Mouse (Mus musculus): ENCODE measurements at regions not wholly inside any gene's neighbourhood (a gene's known extent, or its start where the extent isn't known, plus 50 kb on each side); places are given as distances from the start of the nearest gene placed in this dataset.

DNA sequence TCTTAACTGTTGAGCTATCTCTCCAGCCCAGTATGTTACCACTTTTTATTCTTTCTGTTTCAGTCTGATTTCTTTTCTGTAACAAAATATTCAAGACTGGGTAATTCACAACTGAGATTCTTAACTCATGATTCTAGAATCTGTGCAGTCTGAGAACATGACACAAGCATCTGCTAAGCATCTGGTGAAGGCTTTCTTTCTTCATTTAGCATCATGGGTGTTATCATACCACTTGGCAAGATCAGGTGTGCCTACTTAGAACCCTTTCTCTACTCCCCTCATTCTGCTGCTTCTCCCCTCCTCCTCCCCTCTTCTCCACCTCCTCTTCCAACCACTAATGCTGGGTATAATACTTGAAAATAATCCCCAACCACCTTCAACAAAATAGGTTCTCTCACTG is 62.1 kb upstream of the Pfn2 start:
- DNase-seq (ENCODE audit: extremely low spot score, low spot score) = no peak

GRCm38 (mm10) chr3:57911831-57912596 is 64.1 kb upstream of the Pfn2 start:
- peak; percentile 24 for DNase-seq (ENCODE audit: extremely low spot score, low spot score)

DNA sequence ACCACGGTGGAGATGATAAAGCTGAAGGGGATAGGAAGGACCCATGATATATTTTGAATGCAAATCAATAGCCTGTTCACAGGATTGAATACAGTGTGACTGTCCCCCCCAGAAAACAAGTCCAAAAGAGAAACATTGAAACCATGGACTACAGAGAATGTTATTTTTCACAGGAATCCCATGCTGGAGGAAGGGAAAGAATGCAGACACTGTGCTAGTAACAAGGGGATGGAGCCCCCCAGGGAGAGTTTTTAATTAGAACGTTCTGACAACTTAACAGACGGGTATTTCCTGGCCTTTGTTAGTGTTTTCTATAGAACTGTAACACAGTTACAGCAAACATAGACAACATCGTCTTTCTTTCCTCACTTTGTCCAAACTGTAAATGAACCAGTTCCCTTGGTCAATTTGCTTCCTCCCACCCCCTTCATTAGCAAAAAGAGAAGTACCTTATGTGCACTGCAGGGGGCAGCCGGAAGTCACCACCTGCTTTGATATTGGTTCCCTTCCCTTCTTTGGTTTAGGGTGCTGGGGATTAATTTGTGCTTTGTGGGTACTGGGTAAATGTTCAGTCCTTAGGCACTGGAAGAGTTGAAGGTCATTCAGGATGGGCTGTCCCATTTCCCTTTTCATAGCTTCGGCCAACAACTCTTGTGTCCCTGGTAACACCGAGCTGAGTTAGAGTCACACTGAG is 64.9 kb upstream of the Pfn2 start:
- DNase-seq (ENCODE audit: extremely low spot score, low spot score) = no peak

- DNase-seq (ENCODE audit: extremely low spot score, low spot score) = no peak
These were observed 66.8 kb upstream of the Pfn2 start for GRCm38 (mm10) chr3:57914687-57915086.

DNA sequence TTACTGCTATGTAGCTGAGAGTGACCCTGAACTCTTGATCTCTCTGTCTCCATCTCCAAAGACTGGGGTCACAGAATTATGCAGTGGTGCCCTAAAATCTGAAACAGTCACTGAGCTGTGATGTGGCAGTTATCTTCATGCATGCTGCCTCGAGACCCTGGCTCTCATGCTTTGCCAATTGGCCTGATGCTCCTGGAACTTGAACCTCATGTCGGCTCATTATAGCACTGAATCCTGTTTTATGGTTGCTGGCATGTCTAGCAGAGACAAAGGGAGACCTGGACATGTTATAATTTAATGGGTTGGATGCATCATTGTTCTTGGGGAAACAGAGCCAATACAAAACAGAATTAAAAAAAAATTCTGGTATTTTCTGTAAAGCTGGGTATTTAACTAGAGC is 71.0 kb upstream of the Pfn2 start:
- DNase-seq (ENCODE audit: extremely low spot score, low spot score) = no peak

DNA sequence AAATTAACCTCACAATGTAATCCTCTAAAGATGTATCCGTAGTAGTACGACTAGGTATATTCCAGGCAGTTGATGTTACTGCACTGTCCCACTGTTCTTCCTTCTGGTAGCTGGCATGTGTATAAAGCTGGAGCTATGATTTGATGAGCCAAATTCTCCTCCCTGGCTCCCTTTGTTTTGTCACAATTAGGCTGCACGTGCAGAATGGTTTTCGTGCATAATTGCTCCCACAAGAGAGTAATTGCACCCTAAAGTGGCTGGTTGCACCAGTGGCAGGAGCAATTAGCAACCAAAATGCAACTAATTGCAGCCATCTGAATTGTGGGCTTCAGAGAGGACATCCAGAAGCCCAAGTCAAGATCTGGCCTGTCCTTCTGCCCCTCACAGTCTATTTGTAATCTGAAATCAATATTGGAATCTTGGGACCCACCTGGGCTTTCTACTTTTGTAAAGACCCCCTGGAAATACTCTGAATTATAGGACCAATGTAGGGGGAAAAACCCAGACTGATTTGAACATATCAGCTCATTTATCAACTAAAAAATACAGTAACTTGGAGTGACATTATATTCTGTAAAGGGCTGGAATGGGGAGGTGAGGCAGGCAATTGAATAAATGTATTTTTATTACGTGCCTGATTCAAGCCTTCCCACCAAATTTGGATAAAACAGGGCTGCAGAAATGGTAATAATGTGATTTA is 71.7 kb upstream of the Pfn2 start:
- no peak for DNase-seq (ENCODE audit: extremely low spot score, low spot score)

DNA sequence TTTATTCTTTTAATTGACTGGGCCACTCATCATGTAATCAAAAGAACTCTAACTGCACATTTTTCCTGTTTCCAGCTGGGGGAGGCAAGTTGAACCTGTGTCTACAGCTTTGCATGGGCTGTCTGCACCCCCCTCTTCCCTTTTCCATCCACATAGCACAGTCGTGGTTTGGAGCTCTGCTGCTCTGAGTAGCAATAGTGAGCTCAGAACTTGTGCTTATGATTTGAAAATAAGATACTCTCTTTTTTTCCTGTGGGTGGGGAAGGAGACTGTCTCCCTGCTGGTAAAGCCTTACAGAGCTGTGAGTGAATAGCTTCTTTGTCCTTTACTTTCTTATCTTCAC is 72.2 kb upstream of the Pfn2 start:
- DNase-seq (ENCODE audit: extremely low spot score, low spot score) = no peak

DNA sequence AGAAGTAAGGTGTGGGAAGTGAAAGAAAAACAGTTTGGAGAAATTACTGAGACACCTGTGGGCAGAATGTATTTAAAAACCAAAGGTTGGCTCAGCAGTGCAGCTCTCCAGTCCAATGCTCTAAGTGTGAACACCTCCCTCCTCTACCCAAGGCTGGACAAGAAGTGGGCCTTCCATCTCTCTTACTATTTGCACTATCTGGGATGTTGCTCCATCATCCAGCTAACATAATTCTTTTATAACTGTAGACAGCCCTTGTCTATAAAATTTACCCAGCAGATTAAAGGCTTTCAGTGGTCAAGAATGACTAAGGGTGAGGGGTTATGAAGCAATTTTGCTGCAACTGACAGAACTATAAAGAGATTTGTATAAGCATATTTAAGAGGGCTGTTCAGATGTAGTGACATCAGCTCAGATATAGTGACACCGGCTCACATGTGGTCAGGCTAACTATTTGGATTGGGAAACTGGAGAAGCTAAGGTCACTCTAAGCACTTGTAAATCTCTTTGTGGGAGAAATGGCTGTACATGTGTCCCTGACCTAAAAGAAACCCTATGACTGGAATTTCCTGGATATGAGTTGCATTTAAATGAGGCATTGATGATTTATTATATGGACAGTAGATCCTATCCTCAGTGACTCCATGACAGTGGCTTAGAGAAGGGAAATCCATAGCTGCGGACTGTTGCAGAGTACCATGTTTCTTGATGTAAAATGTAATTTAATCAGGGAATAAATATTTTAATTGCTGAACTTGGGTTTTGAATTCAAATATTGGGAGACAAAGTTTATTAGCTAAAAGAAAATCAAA is 73.4 kb upstream of the Pfn2 start:
- DNase-seq (ENCODE audit: extremely low spot score, low spot score) = no peak

DNA sequence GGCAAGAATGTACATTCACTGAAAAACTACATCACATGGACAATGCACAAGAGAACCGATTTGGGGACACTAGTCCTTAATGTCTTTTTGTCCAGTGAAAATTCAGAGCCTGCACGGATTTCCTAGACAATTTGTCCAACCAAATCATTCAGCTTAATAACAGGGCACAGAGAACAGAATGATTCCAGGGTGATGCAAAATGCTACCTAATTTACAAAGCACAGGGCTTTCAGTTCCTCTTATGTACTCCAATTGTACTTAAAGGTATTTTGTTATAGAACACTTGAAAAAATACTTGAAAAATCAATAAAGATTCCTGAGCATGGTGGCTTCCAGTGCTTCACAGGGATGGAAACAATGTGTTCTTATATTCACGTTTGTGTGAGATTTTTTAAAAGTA is 75.2 kb upstream of the Pfn2 start:
- DNase-seq (ENCODE audit: extremely low spot score, low spot score) = no peak

DNA sequence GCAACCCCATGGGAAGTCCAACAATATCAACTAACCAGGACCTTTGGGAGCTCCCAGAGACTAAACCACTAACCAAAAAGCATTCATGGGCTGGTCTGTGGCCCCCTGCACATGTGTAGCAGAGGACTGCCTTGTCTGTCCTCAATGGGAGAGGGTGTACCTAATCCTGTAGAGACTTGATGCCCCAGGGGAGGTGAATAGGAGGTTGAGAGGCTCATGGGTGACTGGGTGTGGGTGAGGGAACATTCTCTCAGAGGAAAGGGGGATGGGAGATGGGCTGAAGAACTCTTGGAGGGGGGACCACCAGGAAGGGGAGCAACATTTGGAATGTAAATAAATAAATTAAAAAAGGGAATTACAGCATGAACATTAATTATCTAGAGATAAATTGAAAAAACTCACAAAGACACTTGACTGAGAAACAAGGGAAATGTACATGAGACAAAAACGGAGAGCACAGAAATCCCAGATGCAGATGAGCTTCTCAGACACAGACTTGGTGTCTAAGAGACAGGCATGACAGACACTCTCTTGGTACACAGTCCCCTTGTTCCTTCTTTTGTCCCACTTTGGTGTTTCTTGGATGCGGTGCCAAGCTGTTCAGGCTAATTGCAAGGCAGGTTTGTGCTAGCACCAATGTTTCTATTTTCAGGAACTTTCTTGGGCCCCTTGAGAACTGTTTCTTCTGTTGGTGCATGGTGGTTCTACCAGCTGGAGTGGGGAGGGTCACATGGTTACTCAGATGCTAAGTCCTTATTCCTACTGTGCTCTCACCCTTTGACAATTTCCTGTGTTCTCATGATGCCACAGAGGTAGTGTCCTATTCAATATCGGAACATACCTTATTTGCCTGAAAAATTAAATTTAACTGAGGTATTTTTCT is 85.0 kb upstream of the Pfn2 start:
- DNase-seq (ENCODE audit: extremely low spot score, low spot score) = no peak

- no peak for DNase-seq (ENCODE audit: extremely low spot score, low spot score)
These were observed 87.2 kb upstream of the Pfn2 start for GRCm38 (mm10) chr3:57935042-57935610.

DNA sequence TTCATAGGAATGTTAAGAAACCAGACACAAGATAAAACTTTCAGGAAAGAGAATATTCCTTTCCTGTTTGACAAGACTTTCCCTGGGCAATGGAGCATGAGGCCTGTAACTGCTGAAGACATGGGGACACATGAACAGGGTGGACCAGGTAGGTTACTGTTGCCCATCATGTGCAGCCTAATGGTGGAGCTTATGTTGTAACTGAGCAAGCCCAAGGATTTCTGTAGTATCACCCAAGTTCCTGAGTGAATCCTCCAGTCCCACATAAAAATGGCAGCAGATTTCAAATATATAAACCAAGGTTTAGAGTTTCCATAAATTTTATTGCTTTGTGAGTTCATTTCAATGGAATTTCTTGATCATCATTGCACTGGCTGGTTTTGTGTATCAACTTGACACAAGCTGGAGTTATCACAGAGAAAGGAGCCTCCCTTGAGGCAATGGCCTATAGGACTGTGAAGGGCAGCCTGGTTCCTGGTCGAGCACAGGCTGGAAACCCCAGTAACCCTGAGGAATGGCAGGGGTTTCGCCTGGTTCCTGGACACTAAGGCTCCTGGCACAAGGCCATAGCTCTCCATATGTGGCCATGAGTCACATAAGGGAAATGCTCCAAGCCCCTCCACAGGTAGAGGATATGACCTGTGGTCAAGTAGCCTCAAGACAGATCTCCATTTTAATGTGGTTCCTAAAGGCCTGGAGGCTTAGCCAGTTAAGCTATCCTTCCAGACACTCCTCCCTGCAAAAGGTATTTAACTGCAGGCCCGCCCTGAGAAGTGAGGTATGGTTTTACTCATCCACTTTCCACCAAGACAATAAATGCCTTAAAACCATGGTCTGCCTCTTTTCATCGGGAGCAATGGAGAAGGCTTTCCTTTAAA is 92.9 kb upstream of the Pfn2 start:
- DNase-seq (ENCODE audit: extremely low spot score, low spot score) = no peak

DNA sequence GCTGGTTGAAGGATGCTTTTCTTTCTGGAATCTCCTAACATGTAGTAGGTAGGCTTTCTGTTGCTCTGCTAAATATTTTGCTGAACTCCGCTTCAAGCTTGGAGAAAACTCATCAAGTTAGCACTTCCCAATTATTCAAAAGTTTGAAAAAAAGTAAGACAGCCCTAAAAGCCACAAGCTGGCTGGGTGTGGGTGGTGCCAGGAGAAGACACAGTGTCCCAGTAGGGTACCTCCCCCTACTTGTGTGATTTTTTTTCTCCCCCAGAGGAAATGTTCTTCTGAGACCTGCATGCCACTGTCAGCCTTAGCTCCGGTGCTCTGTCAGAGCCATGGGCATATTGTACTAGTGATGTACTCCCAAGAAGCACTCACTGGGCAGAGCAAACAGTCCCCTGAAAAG is 96.8 kb upstream of the Pfn2 start:
- no peak for DNase-seq (ENCODE audit: extremely low spot score, low spot score)

GRCm38 (mm10) chr3:57945765-57946164 is 97.9 kb upstream of the Pfn2 start:
- DNase-seq (ENCODE audit: extremely low spot score, low spot score) = no peak

DNA sequence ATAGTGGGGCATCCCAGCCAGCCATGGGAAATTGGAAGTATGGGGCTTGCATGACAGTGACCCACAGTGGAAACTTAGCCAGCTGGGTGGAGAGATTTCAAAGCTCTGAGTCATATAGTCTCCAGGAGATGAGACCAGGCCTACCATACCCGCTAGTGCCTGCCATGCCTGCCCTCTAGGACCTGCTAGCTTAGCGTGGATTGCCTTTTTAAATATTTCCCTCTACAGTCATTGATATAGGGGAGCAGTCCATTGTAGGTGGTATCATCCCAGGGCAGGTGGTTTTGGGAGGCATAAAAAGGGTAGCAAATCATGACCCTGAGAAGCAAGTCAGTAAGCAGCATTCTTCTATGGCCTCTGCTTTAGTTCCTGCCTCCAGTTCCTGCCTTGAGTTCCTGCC is 99.5 kb upstream of the Pfn2 start:
- no peak for DNase-seq (ENCODE audit: extremely low spot score, low spot score)

DNA sequence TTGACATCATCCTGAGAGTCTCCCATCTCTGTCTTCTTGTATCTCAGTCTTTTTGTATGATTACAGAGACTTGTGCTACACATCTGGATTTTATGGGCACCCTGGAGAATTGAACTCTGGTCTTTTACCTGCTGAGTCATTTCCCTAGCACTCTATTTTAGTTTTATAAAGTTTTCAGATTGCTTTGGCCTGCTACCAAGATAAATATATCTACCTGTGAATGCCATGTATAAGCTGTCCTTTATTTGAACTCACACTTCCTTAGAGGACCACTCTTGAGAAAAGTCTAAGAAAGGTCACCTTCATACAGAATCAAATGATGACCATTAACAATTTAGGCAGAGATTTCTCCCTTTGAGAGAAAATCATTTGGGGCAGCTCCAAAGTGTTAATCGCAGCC is 100.8 kb upstream of the Pfn2 start:
- no peak for DNase-seq (ENCODE audit: extremely low spot score, low spot score)

DNA sequence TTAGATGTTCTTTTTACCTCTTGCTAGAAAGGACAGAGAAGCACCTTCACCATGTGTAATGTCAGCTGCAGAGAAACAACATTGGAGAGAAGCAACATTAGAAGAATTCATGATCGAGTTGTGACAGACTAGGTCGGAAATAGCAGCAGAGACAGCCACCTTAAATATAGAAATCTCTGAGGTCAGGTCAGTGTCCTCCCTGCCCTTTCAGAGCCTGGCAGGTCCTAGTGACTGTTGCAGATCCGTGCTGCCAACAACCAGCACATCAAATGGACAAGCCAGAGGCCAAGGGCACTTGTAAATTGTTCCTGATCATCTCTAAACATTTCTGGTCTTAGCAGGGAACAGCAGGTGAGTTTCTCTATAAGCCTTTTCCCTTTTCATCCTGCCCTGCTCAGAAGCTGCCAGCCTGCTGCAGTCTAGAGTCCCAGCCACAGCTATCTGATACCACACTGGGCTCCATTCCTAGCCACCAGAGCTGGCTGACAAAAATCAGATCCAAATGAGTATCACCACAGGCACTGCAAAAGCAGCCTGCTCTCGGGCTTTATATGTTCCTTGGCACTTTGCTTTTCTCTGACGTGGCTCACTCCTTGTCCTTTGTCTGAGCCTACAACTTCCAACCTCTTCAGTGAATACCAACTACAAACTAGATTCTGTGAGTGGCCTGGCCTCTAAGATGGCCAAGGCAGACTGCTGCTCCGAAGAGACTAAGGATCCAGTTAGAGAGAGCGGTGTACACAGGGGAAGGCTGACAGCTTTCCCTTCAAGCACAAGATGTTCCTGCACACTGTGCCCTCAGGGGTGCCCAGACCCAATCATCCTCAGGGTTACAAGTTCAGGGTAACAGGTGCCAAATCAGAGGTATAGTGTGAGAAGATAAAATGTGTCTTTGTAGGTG is 102.8 kb upstream of the Pfn2 start:
- DNase-seq (ENCODE audit: extremely low spot score, low spot score) = no peak

- no peak for DNase-seq (ENCODE audit: extremely low spot score, low spot score)
These were observed 103.6 kb upstream of the Pfn2 start for GRCm38 (mm10) chr3:57951438-57951837.
